Mouse (Mus musculus) skeletal muscle tissue, adult 2 months (tissue): ENCODE data around the gene Mbtps1.

Experiments
- DNase-seq: peaks from one replicate; pipeline ENCODE4 v3.0.0-alpha.2; 2012; ENCODE audit warnings: low read depth, low spot score

Mbtps1 gene

GRCm38 (mm10) chr8:119557821-119558602, 523 bp downstream of the Mbtps1 start:
- DNase-seq: no peak

GRCm38 (mm10) chr8:119557132-119557531, 1.4 kb downstream of the Mbtps1 start:
- no peak for DNase-seq

- DNase-seq: no peak
Observed at GRCm38 (mm10) chr8:119555861-119556260, 2.7 kb downstream of the Mbtps1 start.

- DNase-seq: no peak
Observed at GRCm38 (mm10) chr8:119552967-119553366, 5.6 kb downstream of the Mbtps1 start.

DNA sequence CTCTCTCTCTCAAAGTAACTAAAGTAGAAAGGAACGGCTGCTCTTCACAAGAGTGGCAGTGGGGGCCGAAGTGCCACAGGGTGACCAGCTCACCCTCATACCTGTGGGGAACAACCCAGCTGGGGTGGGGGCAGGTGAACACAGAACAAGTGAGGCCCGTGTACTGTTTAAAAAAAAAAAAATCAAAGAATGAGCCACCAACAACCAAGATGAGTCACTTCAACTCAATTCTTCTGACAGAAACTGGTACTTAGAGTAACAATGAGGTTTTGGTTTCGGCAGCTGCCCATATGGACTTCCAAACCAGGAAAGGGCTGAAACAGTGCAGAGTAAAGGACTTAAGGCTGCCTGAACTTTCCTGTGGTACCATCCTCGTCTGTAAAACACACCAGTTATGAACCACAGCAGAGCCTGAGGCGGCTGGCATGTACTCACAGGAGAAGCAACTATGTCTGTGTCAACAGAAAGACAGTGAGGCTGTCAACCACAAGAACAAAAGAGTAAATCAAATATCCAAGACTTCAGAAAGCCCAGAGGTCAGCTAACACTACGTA, 9.9 kb downstream of the Mbtps1 start:
- no peak for DNase-seq

DNA sequence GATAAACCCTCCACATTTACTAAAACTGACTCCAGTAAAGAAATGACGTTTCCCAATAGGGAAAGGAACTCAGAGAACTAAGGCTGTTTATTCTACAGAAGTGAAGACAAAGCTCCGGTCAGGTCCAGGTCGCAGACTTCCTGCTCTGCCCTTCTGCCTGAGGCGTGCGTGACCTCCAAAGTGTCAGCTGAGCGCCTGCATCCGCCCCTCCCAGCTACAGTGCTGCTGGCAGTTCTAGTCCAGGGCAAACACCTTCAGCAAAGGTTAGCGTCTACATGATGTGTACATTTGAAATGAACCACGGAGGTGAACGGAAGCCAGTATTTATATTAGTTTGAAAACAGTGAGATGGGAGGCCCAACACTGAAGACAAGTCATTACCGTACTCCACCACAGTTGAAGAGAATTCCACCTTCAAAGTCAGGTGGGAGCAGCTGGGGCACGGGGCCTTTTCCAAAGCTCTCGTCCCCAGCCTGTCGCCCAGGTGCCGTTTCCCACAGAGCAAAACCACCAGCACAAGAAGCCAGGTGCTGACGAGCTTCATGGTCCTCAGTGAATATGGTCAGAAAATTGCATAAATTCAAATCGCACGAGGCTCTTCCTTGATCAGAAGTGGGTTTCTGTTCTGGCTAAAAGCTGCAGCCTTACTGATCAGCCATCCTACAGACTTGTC, 11.4 kb downstream of the Mbtps1 start:
- no peak for DNase-seq

GRCm38 (mm10) chr8:119545791-119546190, 12.7 kb downstream of the Mbtps1 start:
- no peak for DNase-seq

DNA sequence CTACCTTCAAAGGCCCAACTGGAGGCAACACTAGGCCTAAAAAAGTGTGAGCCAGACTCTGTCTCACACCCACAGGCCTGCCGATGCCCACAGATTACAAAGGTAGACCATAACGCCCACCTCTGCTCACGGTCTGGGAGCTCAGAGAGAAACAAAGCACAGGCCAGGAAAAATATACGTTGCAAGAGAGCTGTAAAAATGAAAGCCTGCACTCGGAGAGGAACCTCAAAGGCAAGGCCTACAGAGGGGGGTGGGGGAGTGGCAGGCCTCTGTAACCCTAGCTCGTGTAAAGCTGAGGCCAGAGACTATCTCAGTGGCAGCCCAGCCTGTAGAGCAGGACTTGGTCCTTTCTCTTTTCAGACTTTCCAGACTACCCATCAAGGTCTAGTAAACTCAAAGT, 13.4 kb downstream of the Mbtps1 start:
- no peak for DNase-seq

DNA sequence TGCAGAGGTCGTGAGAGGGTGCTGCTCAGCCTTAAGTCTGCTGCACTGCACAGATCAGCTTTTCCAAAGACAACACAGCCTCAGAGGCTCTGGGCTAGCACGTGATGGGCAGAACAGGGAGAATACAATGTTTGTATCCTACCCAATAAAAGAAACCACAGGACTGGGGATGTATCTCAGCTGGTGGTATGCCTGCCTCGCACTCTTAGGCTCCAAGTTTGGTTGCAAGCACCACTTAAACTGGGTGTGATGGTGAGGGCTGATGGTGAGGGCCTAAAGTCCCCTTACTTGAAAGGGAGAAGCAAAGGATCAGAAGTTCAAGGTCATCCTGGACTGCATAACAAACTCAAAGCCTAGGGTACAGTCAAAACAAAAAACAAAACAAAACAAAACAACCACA, 13.9 kb downstream of the Mbtps1 start:
- DNase-seq: no peak

DNA sequence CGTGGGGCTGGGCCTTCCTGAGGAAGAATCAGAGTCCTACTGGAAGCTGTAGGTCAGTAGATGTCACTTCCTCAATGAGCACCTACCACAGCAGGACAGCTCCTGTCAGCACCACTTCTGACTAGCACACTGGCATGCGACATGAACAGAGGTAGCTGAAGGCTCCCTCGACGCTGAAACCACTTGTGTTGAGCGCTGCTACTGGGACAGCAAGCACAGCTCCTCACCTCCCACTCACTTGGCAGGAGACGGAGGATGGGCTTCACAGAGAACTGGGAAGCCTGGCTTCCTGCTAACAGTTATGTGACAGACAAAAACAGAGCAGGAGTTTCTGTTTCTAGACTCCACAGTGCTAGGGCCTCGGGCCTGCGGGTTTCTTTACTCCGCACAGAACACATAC, 26.6 kb downstream of the Mbtps1 start:
- DNase-seq: no peak

DNA sequence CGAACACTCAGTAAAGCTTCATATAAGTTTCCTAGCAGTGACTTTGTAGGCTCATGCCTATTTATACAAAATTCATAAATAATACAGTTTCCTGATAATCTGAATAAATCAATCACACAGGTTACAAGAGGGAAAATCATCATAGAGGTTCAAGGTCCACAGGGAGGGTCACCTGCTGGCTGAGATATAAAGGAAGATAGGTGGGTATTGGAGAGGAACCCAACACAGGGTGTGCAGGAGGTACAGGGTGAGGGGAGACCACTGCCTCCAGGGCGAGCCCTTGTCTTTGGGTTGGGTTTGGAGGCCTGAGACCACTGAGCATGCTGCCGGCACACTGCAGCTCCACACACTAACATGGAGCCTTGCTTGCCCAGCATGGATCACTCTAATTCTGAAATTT, 27.1 kb downstream of the Mbtps1 start:
- no peak for DNase-seq

DNA sequence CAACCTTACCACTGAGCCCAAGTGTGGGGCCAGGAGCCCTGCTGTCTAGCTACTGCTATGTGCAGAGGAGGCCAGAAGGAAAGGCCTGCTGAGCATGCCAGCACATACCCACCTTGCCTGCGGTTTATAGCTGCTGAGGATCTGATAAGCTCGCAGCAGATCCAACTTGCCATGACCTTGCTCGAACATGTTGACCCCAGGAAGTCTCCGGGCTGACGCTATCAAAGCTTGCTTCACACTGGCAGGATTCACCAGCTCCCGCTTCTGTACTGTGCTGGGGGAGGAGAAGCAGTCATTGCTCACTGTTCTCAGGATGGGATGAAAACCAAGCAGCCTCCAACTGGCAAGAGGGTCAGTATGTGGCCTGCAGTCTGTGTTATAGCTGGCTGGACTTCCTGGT, 27.6 kb downstream of the Mbtps1 start:
- DNase-seq: no peak

DNA sequence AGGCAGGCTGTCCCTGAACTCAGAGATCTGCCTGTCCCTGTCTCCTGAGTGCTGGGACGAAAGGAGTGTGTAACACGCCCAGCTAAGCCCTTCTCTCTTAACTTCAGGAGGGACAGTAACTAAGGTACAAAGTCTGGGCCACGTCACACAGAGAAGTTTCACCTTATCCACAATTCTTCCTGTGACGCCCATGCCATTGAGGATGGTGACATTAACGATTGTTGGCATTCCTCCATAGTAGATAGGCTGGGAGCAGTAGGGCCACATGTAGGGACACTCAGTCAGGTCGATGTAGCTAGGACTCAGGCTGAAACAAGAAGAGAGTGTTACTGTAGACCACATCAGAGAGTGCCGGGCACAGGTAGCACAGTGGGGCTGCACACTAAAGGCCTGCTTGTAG, 29.8 kb downstream of the Mbtps1 start:
- no peak for DNase-seq

DNA sequence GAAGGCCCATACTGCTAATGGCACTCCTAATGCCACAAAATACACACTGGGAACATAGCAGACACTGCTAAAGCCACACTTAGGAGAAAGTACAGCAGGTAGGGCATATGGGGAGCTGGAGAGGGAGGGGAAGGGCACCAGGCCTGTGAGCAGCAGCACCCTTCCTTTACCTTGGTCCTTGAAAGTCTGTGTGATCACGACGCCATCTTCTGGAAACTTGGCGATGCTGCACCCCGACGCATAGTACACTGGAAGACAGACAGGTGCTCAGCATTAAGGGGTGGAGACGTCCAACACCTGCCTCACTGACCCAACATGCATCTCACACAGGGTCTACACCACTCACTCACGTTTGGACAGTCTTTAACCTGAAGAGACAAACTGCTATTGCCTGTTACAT, 38.4 kb downstream of the Mbtps1 start:
- no peak for DNase-seq

DNA sequence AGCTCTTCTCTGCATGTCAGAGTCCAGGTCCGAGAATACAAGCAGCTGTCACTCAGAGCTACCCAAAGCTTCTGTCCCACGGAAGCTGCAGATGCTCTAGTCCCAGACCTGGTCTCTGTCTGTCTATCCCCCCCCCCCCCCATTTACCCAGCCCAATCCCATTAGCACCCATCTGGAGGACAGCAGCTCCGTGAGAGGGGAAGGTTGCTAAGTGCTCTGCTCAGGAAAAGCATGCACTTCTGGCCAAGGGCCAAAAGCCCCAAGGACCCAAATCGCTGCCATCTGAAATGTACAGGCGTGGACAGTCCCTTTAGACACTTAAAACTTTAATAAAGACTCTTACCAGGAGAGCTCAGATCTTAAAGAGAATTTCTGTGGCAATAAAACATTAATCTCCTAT, 41.9 kb downstream of the Mbtps1 start:
- no peak for DNase-seq

DNA sequence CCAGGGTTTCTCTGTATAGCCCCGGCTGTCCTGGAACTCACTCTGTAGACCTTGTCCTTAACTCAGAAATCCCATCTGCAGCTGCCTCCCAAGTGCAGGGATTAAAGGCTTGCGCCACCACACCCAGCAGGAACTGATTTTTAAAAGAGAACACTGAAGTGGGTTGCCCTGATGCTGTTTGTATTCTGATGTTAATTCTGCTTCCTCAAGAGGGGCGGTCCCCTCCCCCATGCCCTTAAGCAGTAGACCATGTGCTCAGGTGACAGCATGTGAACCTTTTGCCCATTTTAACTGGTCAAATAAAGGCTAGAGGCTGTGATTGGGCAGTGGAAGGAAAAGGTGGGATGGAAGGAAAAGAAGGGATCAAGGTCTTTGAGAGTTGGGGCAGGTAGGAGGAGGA, 42.8 kb downstream of the Mbtps1 start:
- no peak for DNase-seq

GRCm38 (mm10) chr8:119514940-119515339, 43.6 kb downstream of the Mbtps1 start:
- DNase-seq: no peak

- DNase-seq: no peak
Observed at GRCm38 (mm10) chr8:119513405-119513804, 45.1 kb downstream of the Mbtps1 start.

GRCm38 (mm10) chr8:119511722-119512121, 46.8 kb downstream of the Mbtps1 start:
- DNase-seq: no peak

GRCm38 (mm10) chr8:119510471-119510870, 48.1 kb downstream of the Mbtps1 start:
- DNase-seq: no peak

DNA sequence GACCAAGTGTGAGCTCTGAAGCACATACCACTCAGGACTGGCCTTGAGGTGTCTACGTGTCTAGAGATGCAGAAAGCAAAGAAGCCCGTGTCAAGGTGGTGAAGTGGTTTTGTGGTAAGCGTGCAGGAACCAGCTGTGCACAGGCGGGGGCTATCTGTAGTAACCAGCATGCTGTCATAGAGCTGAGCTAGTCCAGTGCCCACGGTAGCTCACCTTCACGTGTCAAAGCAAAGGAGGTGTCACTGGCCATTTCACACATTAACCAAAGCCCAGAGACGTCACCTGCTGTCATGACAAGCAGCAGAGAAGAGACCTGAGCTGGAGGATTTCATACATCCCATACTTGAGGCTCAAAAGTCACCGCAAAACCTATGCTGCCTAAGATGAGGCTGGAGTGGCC, 52.4 kb downstream of the Mbtps1 start:
- no peak for DNase-seq

DNA sequence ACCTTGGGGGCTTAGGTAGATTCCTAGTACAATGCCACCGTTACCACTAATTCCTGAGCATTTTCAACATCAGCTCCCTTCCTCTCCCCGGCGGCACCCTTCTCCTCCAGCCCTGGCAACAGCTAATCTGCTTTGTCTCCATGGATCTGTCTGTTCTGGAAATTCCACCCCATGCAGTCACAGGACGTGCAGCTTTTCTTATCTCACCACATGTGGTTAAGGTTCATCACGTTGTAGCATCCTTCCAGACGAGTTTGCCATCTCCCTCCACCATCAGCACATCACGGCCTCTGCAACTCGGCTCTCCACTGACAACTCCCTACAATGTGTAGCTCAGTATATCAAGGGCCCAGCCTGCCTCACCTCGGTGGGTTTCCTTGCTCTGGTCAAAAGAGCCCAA, 53.0 kb downstream of the Mbtps1 start:
- no peak for DNase-seq

- no peak for DNase-seq
Observed at GRCm38 (mm10) chr8:119503191-119503767, 55.3 kb downstream of the Mbtps1 start.
